Mouse (Mus musculus) midbrain, embryonic 12.5 days (tissue): Measurements from ENCODE around the gene Zdhhc18. TPM values are rescaled to one million over a fixed set of nuclear protein-coding genes. Genes with fewer than 3 reads are reported as not detected.

ENCODE experiments used
- ATAC-seq: fragments of 200-750 bp; cut with Nextera tagmentation; 2 replicates; pipeline ENCODE4 v1.8.0; 2017; ENCODE audit warnings: low read depth, moderate TSS enrichment, moderate library complexity; ENCODE audit not compliant: low FRiP score
- H3K27ac ChIP-seq: fragments of 300-500 bp; sonication (generic); replicated peaks from 2 replicates; pipeline ENCODE4 v1.5.1; 2016; ENCODE audit warnings: mild to moderate bottlenecking
- H3K27me3 ChIP-seq: fragments of 300-500 bp; sonication (generic); 2 replicates; pipeline ENCODE4 v1.6.1; 2016; ENCODE audit warnings: mild to moderate bottlenecking
- H3K36me3 ChIP-seq: fragments of 300-500 bp; sonication (generic); 2 replicates; pipeline ENCODE4 v1.6.1; 2016
- H3K4me1 ChIP-seq: fragments of 300-500 bp; sonication (generic); 2 replicates; pipeline ENCODE4 v1.6.1; 2016
- H3K4me2 ChIP-seq: fragments of 300-500 bp; sonication (generic); replicated peaks from 2 replicates; pipeline ENCODE4 v1.6.1; 2016; ENCODE audit warnings: mild to moderate bottlenecking, moderate library complexity
- H3K4me3 ChIP-seq: fragments of 300-500 bp; sonication (generic); 2 replicates; pipeline ENCODE4 v1.5.1; 2016; ENCODE audit warnings: mild to moderate bottlenecking
- H3K9ac ChIP-seq: fragments of 300-500 bp; sonication (generic); replicated peaks from 2 replicates; pipeline ENCODE4 v1.6.1; 2016; ENCODE audit warnings: mild to moderate bottlenecking, moderate library complexity
- H3K9me3 ChIP-seq: fragments of 300-500 bp; sonication (generic); 2 replicates; pipeline ENCODE4 v1.6.1; 2016; ENCODE audit warnings: mild to moderate bottlenecking
- WGBS: fragments of 180-500 bp; shearing (Covaris S2); methylation state at CpG from one replicate; pipeline ENCODE4 v1.1.7; 2016; 5-methylcytosine and 5-hydroxymethylcytosine counted together
- microRNA-seq: library from miRNA; unstranded; fragments of <30 nt; microRNA quantifications from one replicate; pipeline ENCODE4, GENCODE M21; 2017
- polyA plus RNA-seq: library from polyadenylated mRNA; unstranded; fragments of >200 nt; fragmentation: Nextera tagmentation; extraction: Ambion mirVana; gene quantifications from 2 replicates; pipeline ENCODE4 v1.2.1, GENCODE M21; 2016

Zdhhc18 gene
- polyA plus RNA-seq, 1 experiment from 2014 or later = 4.7 TPM

- WGBS = 36% methylated on average over 8 of the region's 8 CpGs
- no peaks in the 10 kb centered on the region for H3K4me1 ChIP-seq
- no peaks in the 10 kb centered on the region for H3K36me3 ChIP-seq
- ATAC-seq = no peak
- H3K9ac ChIP-seq = no peak overlapping the region
- H3K9me3 ChIP-seq = peaks cover 7% of the 10 kb centered on the region; the same call in 1 of the 2 replicates
- no peak overlapping the region for H3K27ac ChIP-seq
- H3K27me3 ChIP-seq = no peaks in the 10 kb centered on the region
- no peak overlapping the region for H3K4me2 ChIP-seq
- no peak overlapping the region for H3K4me3 ChIP-seq
Measured at GRCm38 (mm10) chr4:133567251-133567650, 82.7 kb downstream of the Zdhhc18 start.

- Histone ChIP-seq H3K9ac (no peak overlapping the region), H3K27ac (no peak overlapping the region), H3K4me1 (no peaks in the 10 kb centered on the region), H3K4me3 (no peak overlapping the region), H3K4me2 (no peak overlapping the region), H3K9me3 (peaks cover 7% of the 10 kb centered on the region; the same call in 1 of the 2 replicates), H3K36me3 (no peaks in the 10 kb centered on the region), H3K27me3 (no peaks in the 10 kb centered on the region; the same call in 1 of the 2 replicates)
- no peak for ATAC-seq
- WGBS = 78% methylated on average over 11 of the region's 11 CpGs
Measured at GRCm38 (mm10) chr4:133563123-133563571, 86.8 kb downstream of the Zdhhc18 start.

DNA sequence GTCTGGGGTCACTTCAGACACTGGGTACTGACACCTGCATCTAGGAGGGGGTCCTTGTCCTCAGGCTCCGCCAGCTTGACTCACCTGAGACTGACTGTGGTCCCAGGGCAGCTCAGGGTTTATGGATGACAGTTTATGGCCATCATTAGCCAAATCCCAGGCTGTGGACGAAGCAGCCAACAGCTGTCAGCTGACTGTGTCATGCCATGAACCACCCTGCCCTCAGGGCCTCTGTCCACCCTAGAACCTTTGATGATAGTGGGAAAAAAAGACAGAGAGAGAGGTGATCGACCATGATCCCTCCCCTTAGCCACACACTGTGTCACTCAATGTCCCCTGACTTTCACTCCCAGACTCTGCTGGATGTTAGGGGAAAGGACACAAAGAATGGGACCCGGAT lies 88.3 kb downstream of the Zdhhc18 start:
- no peak overlapping the region for H3K27ac ChIP-seq

GRCm38 (mm10) chr4:133559846-133560245 lies 90.1 kb downstream of the Zdhhc18 start:
- no peak for ATAC-seq
- Histone ChIP-seq H3K9ac (no peak overlapping the region), H3K4me3 (no peak overlapping the region), H3K36me3 (no peaks in the 10 kb centered on the region), H3K9me3 (peaks cover 7% of the 10 kb centered on the region; the same call in 1 of the 2 replicates), H3K27me3 (no peaks in the 10 kb centered on the region; the same call in 1 of the 2 replicates), H3K4me2 (no peak overlapping the region), H3K27ac (no peak overlapping the region), H3K4me1 (no peaks in the 10 kb centered on the region)
- WGBS = 74% methylated on average over 4 of the region's 4 CpGs

More for the DNA sequence above, 88.3 kb downstream of the Zdhhc18 start:
- no peak overlapping the region for H3K4me3 ChIP-seq
- no peaks in the 10 kb centered on the region for H3K4me1 ChIP-seq
- H3K4me2 ChIP-seq = no peak overlapping the region
- H3K36me3 ChIP-seq = no peaks in the 10 kb centered on the region
- 78% methylated on average over 4 of the region's 4 CpGs for WGBS
- no peak for ATAC-seq
- H3K9ac ChIP-seq = no peak overlapping the region
- no peaks in the 10 kb centered on the region; the same call in 1 of the 2 replicates for H3K27me3 ChIP-seq
- H3K9me3 ChIP-seq = peaks cover 7% of the 10 kb centered on the region; the same call in 1 of the 2 replicates

- H3K4me3 ChIP-seq = no peak overlapping the region
- no peaks in the 10 kb centered on the region for H3K36me3 ChIP-seq
- no peak overlapping the region for H3K9ac ChIP-seq
- no peak overlapping the region for H3K27ac ChIP-seq
- H3K4me1 ChIP-seq = no peaks in the 10 kb centered on the region
- no peaks in the 10 kb centered on the region; the same call in 1 of the 2 replicates for H3K27me3 ChIP-seq
- no peak overlapping the region for H3K4me2 ChIP-seq
- no peak for ATAC-seq
- 38% methylated on average over 10 of the region's 10 CpGs for WGBS
- H3K9me3 ChIP-seq = no peaks in the 10 kb centered on the region
Measured at GRCm38 (mm10) chr4:133557041-133557717, 92.8 kb downstream of the Zdhhc18 start.

Small RNA genes within 50 kb of the gene (microRNA-seq; reads per million reads assigned to microRNA genes)
- not detected for gene Gm23158

Other genes starting within 250 kb of the Zdhhc18 start
- gene Tent5b, start 170.0 kb downstream of the Zdhhc18 start, polyA plus RNA-seq = 0.13 and 0.60 TPM in 2 replicates
- 1.9 and 2.3 TPM in 2 replicates for gene Trnp1, start 151.6 kb downstream of the Zdhhc18 start, polyA plus RNA-seq
- gene Kdf1, start 131.2 kb downstream of the Zdhhc18 start, polyA plus RNA-seq = 0.57 and 0.89 TPM in 2 replicates
- gene Nudc, start 104.2 kb downstream of the Zdhhc18 start, polyA plus RNA-seq = 370 and 391 TPM in 2 replicates
- not detected in 2 replicates for gene Nr0b2, start 96.8 kb downstream of the Zdhhc18 start, polyA plus RNA-seq
- 10.9 and 11.5 TPM in 2 replicates for gene Gpatch3, start 75.4 kb downstream of the Zdhhc18 start, polyA plus RNA-seq
- 23.0 and 25.3 TPM in 2 replicates for gene Gpn2, start 65.8 kb downstream of the Zdhhc18 start, polyA plus RNA-seq
- 6.7 and 9.5 TPM in 2 replicates for gene Sfn, start 48.0 kb downstream of the Zdhhc18 start, polyA plus RNA-seq
- 18.3 and 19.1 TPM in 2 replicates for gene Pigv, start 22.5 kb upstream of the Zdhhc18 start, polyA plus RNA-seq
- gene Arid1a, start 106.6 kb upstream of the Zdhhc18 start, polyA plus RNA-seq = 47.7 and 48.5 TPM in 2 replicates
- 23.6 and 26.6 TPM in 2 replicates for gene Rps6ka1, start 237.6 kb upstream of the Zdhhc18 start, polyA plus RNA-seq